Mouse (Mus musculus): ENCODE results near the gene Zfp933. TPM values are rescaled to one million over a fixed set of nuclear protein-coding genes. Genes with fewer than 3 reads are reported as not detected.
"Not testable (repeated sequence)": the region's sequence is repeated elsewhere in the genome, so short reads cannot be mapped to it uniquely, and the experiment has no call there.

Gene Zfp933
- 0.84 and 0.89 TPM in 2 replicates for polyA plus RNA-seq (2012; rRNA removed)

- WGBS: under 1% methylated on average over 23 of the region's 23 CpGs
Observed at GRCm38 (mm10) chr4:147847614-147848583, at the start of gene Zfp933. Gene Zfp933 (minus strand): TSS chr4:147848366.

GRCm38 (mm10) chr4:147897348-147897747, 49.2 kb upstream of the Zfp933 start:
- WGBS: 86% methylated on average over 3 of the region's 3 CpGs
- no peak for DNase-seq (ENCODE audit: low read depth, low spot score)

More at GRCm38 (mm10) chr4:147847614-147848583, at the start of gene Zfp933:
- peak; percentile 76 for DNase-seq (ENCODE audit: low read depth, low spot score)

GRCm38 (mm10) chr4:147896411-147896810, 48.2 kb upstream of the Zfp933 start:
- 56% methylated on average over 1 of the region's 1 CpGs for WGBS
- DNase-seq (ENCODE audit: low read depth, low spot score): no peak

- DNase-seq (ENCODE audit: low read depth, low spot score): no peak
Observed at GRCm38 (mm10) chr4:147895815-147896330, 47.7 kb upstream of the Zfp933 start.

GRCm38 (mm10) chr4:147890341-147890740, 42.2 kb upstream of the Zfp933 start:
- 76% methylated on average over 6 of the region's 6 CpGs for WGBS
- DNase-seq (ENCODE audit: low read depth, low spot score): no peak

More at GRCm38 (mm10) chr4:147895815-147896330, 47.7 kb upstream of the Zfp933 start:
- 86% methylated on average over 4 of the region's 4 CpGs for WGBS

- WGBS: 81% methylated on average over 4 of the region's 4 CpGs
- DNase-seq (ENCODE audit: low read depth, low spot score): no peak
Observed at GRCm38 (mm10) chr4:147888237-147888636, 40.1 kb upstream of the Zfp933 start.

GRCm38 (mm10) chr4:147887277-147887676, 39.1 kb upstream of the Zfp933 start:
- no peak for DNase-seq (ENCODE audit: low read depth, low spot score)
- WGBS: 93% methylated on average over 7 of the region's 7 CpGs

GRCm38 (mm10) chr4:147886158-147886557, 38.0 kb upstream of the Zfp933 start:
- 95% methylated on average over 12 of the region's 12 CpGs for WGBS
- no peak for DNase-seq (ENCODE audit: low read depth, low spot score)

- WGBS: 81% methylated on average over 3 of the region's 3 CpGs
- no peak for DNase-seq (ENCODE audit: low read depth, low spot score)
Observed at GRCm38 (mm10) chr4:147884138-147884537, 36.0 kb upstream of the Zfp933 start.

- WGBS: 78% methylated on average over 6 of the region's 6 CpGs
- no peak for DNase-seq (ENCODE audit: low read depth, low spot score)
Observed at GRCm38 (mm10) chr4:147883041-147883440, 34.9 kb upstream of the Zfp933 start.

- no peak for DNase-seq (ENCODE audit: low read depth, low spot score)
- 95% methylated on average over 7 of the region's 7 CpGs for WGBS
Observed at GRCm38 (mm10) chr4:147881792-147882191, 33.6 kb upstream of the Zfp933 start.

GRCm38 (mm10) chr4:147879865-147880264, 31.7 kb upstream of the Zfp933 start:
- WGBS: 68% methylated on average over 5 of the region's 5 CpGs
- no peak for DNase-seq (ENCODE audit: low read depth, low spot score)

- 61% methylated on average over 2 of the region's 2 CpGs for whole genome bisulfite sequencing
- no peak for DNase-seq (ENCODE audit: low read depth, low spot score)
Observed at GRCm38 (mm10) chr4:147879456-147879855, 31.3 kb upstream of the Zfp933 start.

GRCm38 (mm10) chr4:147878537-147878936, 30.4 kb upstream of the Zfp933 start:
- DNase-seq (ENCODE audit: low read depth, low spot score): no peak
- WGBS: 95% methylated on average over 9 of the region's 9 CpGs

- DNase-seq (ENCODE audit: low read depth, low spot score): no peak
- whole genome bisulfite sequencing: 84% methylated on average over 4 of the region's 4 CpGs
Observed at GRCm38 (mm10) chr4:147875852-147876575, 27.8 kb upstream of the Zfp933 start.

GRCm38 (mm10) chr4:147869238-147869637, 21.1 kb upstream of the Zfp933 start:
- no peak for DNase-seq (ENCODE audit: low read depth, low spot score)
- 5% methylated on average over 5 of the region's 5 CpGs for WGBS

- WGBS: under 1% methylated on average over 30 of the region's 30 CpGs
Observed at GRCm38 (mm10) chr4:147868450-147869031, 20.4 kb upstream of the Zfp933 start, which contains the start of the genes Miip and Fv1. Gene Miip (minus strand): TSS chr4:147868816. Gene Fv1 (plus strand): TSS chr4:147868979.

GRCm38 (mm10) chr4:147867563-147868449, 19.6 kb upstream of the Zfp933 start:
- 3% methylated on average over 22 of the region's 22 CpGs for WGBS
- no peak for DNase-seq (ENCODE audit: low read depth, low spot score)

More at GRCm38 (mm10) chr4:147868450-147869031, 20.4 kb upstream of the Zfp933 start, which contains the start of the genes Miip and Fv1:
- peak; percentile 99 for DNase-seq (ENCODE audit: low read depth, low spot score)

GRCm38 (mm10) chr4:147866793-147867192, 18.6 kb upstream of the Zfp933 start:
- 23% methylated on average over 3 of the region's 3 CpGs for WGBS
- DNase-seq (ENCODE audit: low read depth, low spot score): not testable (repeated sequence)

Measured in large intestine, adult 2 months (tissue).